Mouse (Mus musculus): ENCODE results near the gene Pfkfb4.
A peak's percentile ranks its signal among the peaks of the same experiment; 100 is the strongest.

Pfkfb4 gene

DNA sequence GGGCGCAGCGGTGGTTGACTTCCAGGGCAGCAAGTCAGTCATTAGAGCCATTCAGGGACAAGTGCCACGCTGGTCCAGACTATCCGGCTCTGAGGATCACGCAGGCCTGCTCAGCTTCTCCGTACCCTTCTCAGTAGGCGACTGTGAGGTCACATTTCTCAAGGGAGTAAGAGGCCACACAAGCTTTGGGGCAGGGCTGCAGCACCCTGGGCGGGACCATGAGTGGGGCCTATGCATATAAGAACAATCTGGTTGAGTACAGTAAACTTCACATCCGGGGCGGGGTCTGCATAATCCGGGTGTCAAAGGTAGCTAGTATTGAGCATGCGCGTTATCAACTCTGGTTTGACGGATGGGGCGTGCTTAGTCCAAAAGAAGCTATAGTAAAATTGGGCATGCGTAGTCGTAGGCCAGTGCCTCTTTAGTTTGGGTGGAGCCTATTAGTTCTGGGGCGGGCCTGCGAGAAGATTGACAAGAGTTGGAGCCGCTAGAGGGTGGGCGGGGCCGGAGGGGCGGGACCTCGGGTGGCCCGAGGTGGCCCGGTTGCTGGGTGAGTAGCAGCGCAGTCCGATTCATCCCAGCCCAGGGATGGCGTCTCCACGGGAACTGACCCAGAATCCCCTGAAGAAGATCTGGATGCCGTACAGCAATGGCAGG, at the start of gene Pfkfb4:
Gene Pfkfb4 (plus strand): TSS at position 351 of the 657 bp plus-strand sequence.
- DNase-seq, result peak; percentile 96

DNA sequence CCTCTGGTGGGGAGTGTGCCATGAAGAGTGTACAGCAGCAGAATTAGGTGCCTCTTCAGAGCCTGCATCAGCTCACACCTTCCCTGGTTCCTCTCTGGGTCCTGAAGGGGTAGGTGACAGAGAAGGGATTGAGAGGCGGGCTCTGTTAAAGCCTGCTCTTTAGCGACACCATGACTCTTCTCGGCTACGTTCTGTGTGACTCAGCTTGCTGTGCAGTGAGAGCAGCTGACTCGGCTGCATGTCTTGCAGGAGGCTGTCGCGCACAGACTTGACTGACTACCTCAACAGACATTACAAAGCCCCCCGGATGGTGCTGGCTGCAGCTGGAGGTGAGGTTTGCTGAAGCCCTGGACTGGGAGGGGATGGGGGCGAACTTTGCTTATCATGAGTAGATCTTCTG, 46.5 kb upstream of the Pfkfb4 start:
- DNase-seq, result no peak

DNA sequence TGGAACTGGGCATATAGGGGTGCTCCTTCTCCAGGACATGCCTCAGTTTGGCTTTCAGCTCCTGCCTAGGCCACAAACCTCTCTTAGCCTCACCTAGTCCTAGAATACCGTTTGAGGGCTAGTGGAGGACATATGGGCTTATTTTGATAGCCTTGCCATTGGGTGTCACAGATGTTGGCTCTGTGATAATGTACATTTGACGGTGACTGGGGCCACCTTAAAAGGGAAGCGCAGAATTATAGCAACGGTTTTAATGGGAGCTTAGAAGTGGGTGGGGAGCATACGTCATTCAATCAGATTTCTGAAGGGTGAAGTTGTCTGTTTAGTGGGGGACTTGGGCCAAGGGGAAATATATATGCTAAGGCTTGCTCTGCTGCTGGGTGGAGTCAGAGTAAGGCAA, 46.0 kb upstream of the Pfkfb4 start:
- DNase-seq, result no peak

DNA sequence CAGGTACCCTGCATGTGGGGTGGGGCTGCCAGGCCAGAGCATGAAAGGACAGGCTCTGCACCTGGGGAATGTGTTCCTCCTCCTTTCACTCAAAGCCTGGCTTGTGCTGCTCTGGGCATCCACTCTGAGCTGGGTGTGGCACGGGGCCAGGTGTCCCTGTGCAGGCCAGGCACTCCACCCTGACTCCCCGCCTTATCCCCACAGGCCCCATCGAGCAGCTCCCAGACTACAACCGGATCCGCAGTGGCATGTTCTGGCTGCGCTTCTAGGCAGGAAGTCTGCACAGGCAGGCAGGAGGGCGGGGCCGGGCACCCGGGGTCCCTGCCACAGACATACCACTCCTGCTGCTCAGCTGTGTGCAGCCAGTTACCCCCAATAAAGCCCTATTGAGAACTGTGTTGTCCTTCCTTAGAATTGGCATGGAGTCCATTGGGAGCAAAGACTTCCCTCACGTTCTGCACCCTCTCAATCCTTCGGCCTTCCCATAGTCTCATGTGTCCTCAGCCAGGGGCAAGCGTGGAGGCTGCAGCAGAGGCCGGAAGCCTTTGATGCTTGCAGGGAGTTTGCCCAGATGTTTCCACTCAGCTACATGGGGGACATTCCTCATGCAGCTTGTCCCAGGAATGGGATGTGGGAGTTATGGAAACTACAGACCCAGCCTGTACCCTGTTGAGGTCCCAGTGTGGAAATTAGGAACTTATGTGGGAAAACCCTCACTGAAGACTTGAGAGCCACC, 42.2 kb upstream of the Pfkfb4 start:
- peak; percentile 25 for DNase-seq

DNA sequence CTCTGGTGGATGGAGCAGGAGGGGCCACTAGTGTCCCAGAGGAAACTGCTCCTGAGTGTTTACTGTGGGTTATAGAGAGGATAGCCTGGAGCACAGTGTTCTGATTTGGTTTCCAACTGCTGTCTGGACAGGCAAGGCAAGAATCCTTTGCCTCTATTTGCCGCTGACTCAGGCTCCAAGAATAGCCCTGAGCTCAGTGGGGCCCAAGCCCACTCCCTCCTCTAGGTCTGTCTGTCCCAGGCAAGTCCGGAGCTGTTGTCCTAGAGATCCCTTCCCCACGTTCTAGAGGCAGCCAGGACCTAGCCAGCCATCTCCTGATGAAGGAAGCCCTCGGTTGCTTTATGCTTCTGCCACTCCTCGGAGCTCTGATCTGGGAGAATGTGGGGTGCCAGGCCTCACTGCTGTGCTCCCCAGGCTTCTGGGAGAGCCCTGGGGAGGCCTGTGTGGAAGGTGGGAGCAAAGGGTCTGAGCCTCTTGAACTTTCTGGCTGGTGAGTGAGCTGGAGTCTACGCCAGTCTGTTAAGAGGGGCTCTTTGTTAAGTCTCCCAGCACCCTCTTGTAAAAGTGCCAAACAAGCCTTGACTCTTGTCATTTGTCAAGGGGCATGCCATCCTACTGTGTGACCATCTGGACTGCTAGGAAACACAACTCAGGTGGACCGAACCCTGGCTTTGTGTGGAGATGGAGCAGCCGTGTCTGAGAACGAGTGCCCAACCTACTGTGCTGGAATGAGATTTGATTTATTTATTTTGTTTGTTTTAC, 41.4 kb upstream of the Pfkfb4 start:
- no peak for DNase-seq

DNA sequence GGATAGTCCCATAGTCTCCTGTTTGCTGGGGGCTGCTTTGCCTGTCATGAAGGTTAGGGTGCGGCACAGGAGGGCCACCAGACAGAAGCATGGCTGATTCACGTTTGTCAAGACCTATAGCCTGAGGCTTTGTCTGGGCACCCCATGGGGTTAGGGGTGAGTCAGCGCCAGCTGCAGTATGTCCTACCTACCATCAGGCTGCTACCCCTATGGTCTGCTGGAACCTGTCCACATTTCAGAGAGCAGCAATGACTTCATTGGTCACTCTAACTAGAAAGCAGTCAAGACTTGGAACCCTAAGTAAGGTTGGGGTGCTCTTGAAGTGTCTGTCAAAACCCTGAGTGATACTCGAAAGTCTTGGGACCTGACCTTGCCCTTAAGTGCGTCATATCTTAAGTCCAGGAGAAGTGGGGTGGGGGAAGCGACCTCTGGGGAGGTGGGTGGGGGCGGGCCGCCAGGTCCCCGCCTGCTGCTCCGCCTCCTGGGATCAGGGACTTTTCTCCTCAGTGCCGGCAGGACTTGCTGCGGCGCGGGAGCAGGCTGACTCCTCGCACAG, 38.4 kb upstream of the Pfkfb4 start, which contains the start of gene Col7a1:
Gene Col7a1 (plus strand): TSS at position 506 of the 556 bp plus-strand sequence.
- no peak for DNase-seq

DNA sequence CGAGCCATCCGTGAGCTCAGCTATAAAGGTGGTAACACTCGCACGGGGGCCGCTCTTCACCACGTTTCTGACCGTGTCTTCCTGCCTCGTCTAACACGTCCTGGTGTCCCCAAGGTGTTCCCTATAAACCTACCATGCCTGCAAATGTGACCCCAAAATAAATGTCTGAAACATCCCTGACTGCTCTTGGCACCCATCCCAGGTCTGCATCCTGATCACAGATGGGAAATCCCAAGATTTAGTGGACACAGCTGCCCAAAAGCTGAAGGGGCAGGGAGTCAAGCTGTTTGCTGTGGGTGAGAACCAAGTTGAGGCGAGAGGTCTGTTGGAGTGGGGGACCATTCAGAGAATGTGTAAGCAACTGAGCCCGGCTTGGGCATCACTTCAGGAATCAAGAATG, 36.3 kb upstream of the Pfkfb4 start:
- no peak for DNase-seq

DNA sequence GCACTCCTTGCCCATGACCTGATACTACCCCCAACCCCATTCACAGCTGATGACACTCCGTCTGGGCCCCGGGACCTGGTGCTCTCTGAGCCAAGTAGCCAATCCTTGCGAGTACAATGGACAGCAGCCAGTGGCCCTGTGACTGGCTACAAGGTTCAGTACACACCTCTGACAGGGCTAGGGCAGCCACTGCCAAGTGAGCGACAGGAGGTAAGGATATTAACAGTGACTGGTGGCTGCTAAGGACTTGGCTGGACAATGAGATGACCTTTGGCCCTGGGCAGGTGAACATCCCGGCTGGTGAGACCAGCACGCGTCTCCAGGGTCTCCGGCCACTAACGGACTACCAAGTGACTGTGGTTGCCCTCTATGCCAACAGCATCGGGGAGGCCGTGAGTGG, 35.7 kb upstream of the Pfkfb4 start:
- no peak for DNase-seq

DNA sequence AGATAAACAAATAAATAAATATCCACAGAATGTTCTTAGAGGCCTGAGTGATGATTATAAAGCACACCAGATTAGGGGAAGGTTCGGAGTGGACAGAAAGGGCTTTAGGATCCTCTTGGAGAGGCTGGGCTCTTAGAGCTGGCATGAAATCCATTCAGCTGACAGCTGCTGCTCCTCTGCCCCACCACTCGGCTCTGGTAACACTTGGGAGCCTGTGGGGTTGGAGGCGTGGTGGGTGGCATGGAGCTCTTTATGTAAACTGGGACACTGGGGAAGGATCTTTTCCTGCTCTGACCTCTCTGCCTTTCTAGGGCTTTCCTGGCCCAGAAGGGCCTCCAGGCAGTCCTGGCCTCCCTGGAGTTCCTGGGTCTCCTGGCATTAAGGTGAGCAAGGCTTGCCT, 28.0 kb upstream of the Pfkfb4 start:
- DNase-seq, result no peak

DNA sequence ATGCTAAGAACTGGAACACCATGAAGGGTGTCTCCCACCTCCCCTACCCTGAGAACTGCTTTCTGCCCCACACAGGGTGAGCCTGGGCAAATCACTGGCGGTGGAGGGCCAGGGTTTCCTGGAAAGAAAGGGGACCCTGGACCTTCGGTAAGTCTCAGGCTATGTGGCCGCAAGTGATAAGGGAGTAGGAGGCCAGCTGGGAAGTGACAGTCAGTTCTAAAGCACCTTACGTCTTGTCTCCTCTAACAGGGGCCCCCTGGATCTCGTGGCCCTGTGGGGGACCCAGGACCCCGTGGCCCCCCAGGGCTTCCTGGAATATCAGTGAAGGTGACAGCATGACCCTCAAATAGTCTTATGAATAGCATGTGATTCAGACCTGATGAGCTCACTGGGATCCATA, 27.2 kb upstream of the Pfkfb4 start:
- no peak for DNase-seq

DNA sequence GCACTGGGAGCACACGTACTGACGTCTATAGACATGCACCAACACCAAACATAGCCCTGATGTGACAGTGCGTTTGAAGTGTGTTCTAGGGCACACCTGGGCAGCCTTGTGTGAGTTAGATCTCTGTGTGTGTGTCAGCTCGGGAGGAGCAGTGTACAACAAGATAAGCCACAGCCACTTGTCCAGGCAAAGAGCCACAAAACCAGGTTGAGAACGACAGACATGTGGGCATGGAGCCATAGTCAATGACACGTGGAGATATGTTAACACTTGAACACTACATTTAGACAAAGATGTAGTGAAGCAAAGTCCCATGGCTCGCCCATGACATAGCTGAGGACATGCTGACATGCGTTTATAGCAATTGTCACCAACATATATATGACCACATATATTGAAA, 21.0 kb upstream of the Pfkfb4 start:
- no peak for DNase-seq

DNA sequence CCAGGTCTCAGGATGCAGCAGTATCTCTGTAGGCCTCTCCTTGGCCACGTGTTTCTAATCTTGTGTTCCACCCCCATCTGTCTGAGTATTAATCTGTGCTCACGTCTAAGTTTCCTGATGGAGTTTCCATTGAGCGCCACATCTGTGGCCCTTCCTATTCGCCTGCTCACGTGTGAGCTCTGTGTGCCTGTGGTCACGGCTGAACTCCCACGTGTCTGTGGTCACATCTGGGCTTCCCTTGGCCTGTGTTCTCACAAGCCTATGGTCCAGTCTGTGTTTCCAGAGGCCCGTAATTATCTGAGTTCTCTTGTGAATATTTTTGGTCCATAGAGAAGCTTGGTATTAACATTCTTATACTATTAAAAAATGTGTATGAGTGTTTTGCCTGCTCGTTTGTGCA, 15.1 kb upstream of the Pfkfb4 start:
- no peak for DNase-seq

DNA sequence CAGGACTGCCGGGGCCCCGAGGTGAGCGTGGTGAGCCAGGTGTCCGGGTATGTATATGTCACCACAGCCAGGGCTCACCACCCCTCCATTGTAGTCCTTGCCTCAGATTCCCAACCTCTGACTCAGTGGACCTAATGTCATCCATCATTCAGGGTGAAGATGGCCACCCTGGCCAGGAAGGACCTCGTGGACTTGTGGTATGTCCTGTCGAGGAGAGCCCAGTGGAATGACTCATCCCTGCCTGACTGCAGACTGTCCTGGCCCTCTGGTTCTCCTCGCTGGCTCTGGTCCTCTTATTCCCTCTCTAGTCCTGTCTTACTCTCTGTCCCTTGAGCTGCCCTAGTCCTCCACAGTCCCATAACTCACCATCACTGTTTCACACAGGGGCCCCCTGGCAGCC, 13.6 kb upstream of the Pfkfb4 start:
- DNase-seq, result no peak

DNA sequence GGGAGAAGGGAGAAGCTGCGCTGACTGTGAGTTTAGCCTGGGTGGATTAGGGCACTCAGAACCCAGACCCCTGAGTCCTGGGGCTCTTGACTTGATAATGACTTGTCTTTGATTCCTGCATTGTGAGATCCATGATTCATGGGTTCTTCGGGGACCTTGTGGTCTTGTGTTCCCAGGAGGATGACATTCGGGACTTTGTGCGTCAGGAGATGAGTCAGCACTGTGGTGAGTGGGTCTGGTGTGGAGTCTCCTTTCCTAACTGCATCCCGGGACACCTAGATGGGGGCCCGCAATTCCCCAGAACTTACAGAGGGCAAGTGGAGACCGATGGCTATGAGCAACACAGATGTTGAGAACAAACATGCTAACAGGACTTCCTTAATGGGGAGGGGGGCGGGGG, 9.1 kb upstream of the Pfkfb4 start:
- no peak for DNase-seq

DNA sequence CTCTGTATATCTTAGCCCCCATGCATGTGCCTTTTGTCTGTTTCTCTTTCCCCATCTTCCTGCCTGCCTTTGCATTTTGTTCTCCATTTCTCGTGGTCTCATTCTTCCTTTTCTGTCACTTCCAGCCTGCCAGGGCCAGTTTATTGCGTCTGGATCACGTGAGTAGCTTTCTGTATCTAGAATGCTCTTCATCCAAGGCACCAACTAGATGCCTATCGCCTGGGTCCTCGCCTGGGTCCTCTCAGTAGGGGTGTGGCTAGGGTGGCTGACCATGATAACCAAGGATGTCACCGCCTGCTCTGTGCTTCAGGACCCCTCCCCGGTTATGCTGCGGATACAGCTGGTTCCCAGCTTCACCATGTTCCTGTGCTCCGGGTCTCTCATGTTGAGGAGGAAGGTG, 8.4 kb upstream of the Pfkfb4 start:
- no peak for DNase-seq

DNA sequence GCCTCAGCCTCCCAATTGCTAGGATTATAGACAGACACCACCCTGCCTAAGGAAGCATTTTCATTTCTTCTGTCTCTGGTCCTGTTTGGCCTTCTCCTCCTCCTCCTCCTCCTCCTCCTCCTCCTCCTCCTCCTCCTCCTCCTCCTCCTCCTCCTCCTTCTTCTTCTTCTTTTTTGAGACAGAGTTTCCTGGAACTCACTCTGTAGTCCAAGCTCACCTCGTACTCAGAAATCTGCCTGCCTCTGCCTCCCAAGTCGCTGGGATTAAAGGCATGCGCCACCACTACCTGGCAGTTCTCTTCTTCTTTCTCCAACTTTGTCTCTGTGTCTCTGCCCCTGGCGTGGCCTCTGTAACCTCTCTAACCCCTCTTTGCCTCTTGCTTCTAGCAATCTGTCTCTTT, 5.9 kb upstream of the Pfkfb4 start, which contains the start of gene Ucn2:
Gene Ucn2 (plus strand): TSS at position 301 of the 400 bp plus-strand sequence.
- no peak for DNase-seq

DNA sequence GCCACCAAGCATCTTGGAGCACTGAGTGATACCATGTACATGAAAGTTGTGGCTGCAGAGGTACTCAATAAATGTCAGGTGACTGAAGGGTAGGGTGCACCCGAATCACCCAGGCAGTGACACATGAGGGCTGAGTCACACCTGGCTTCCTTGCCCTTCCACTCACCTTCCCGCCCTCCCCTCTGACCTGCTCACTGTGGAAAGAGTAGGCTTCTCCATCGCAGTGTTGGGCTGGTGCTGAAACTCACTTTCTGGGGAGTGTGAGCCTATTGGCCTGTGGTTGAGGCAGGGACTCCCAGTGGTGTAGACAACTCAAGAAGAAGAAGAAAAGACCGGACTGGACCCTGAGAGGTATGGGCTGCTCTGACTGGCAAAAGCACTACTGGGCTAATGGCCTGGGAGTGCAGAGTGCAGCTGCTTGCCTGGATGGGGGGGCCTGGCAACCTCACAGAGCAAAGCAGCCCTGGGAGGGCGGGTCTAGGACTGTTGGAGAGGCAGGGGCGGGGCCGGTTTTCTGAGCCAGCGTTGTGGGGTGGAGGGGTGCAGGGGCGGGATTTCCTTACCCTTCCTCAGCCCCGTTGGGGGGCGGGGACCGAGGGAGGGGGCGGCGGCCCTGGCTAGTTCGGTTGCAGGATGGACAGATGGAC, 3.8 kb upstream of the Pfkfb4 start:
- peak; percentile 46 for DNase-seq

DNA sequence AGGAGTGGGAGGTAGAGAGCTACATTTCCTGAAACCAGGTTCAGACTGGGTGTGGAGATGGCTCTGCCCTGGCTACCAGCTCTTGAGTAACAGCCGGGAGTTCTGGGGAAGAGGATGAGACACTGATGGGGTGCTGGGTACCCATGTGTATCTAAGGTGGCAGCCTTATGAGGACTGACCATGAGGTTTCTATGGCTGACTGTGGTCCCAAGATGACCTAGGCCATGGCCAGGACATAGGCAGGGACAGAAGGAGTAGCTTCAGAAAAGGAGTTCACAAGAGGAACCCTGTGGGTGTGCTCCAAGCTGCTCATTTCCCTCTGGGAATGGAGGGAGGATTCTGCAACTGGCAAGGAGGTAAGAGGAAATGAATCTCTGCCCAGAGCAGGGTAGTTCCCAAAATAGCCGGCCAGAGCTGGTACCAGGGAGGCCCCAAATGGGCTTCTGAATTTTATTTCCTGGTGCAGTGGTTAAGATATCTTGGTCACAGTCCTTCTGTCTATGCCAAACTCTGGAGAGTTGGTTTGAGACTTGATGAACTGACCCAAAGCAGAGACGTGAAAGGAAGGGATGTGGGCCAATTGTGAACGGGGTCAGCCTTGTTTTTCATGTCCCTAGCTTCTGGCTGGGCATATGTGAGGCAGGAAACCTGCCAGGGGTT, 1.6 kb upstream of the Pfkfb4 start:
- no peak for DNase-seq

DNA sequence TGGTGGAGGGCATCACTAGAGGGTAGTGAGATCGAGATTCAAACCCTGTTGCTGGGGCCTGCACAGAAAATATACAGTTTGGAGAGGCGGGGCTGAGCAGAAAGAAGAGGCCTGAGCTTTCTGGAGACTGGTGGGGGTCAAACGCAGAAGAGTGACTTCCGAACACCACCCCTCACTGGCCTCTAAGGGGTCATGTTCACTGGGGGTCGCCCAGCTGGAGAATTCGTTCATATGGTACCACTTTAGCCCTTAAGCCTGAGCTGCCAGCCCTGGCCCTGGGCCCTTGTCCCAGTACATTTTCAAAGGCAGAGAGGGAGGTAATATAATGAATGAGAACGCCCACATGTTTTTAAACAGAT, 1.1 kb upstream of the Pfkfb4 start:
- no peak for DNase-seq

DNA sequence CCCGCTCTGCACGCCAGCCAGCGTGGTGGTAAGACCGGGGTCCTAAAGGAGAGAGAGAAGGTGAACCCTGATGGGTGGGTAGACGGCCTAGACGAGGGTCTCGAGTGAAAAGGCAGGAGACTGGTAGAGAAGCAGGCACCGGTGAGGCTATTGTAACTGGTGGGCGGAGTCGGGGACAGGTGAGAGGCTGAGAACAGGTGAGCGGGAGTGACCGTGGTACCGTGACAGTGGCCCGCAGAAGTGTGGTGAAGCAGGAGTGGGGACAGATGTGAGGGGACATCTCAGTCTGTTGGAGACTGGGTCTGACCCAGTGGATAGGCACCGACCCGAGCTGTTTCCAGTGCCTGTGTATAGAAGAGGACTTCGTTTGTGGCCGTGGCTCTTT, 499 bp downstream of the Pfkfb4 start:
- no peak for DNase-seq

DNA sequence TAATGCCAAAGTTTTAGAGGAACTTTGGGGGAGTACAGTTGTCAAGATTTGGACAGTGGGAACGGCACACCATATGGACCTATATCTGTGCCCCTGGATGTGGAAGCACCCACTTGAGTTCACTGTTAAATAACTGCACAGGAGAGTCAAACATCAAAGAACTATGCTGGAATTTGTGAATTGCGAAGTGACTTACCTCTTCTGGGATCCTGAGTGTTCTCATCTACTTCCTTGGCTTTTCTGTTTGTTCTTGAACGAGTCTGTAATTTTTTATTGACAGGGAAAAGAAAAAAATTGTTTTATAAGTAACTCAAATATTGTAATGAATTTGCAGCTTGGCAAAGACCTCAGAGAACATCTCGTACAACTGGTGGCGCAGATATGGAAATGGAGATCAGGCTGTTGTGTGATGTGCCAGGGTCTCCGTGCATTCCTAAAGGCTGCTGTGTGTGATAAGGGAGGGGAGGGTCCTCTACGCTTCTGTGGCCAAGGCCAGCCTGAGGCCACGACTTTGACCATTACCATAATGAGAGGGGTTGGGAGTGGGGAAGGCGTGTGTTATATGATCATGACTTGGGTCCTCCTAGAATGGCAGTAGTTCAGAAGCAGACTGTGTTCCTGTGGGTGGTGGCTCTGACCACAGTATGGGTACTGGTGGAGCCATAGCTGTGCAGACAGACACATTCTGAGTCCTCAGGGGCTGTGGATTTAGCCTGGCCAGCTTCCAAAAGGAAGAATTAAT, 1.2 kb downstream of the Pfkfb4 start:
- no peak for DNase-seq

DNA sequence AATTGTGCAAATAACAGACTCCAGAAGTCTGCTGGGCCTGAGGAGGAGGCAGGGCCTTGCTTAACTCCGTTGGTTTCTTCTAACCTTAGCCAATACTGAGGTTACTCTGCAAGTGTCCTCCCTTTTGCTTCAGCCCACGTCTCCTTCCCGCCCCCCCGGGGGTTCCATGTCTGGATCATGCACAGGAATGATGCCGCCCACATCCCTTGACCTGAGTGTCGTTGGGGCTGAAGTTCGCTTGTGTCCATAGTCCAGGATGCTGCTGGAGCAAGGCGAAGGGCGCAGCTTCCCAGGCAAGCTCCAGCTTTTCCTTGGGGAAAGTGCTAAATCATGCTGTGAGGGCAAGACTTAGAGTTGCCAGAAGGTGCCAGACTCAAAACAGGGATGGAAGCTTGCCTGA, 4.8 kb downstream of the Pfkfb4 start:
- no peak for DNase-seq

All from lung, postnatal 14 days (tissue).